Mouse (Mus musculus) neural tube, embryonic 11.5 days (tissue): ENCODE data around the gene Cog8. TPM values are rescaled to one million over a fixed set of nuclear protein-coding genes. Genes with fewer than 3 reads are reported as not detected.
A peak's percentile ranks its signal among the peaks of the same experiment; 100 is the strongest.

Source experiments
- ATAC-seq: fragments of 200-750 bp; cut with Nextera tagmentation; 2 replicates; pipeline ENCODE4 v1.8.0; 2017; ENCODE audit warnings: moderate number of reproducible peaks, mild to moderate bottlenecking, moderate TSS enrichment, moderate library complexity; ENCODE audit not compliant: insufficient read depth, low FRiP score, low TSS enrichment
- DNase-seq: peaks from one replicate; pipeline ENCODE4 v3.0.0-alpha.2; 2015; ENCODE audit warnings: low spot score
- H3K27ac ChIP-seq: fragments of 300-500 bp; sonication (generic); 2 replicates; pipeline ENCODE4 v1.5.1; 2014; ENCODE audit warnings: low read depth, mild to moderate bottlenecking, low read length
- H3K27me3 ChIP-seq: fragments of 300-500 bp; sonication (generic); 2 replicates; pipeline ENCODE4 v1.6.1; 2014; ENCODE audit warnings: mild to moderate bottlenecking, low read length, mixed read lengths; ENCODE audit not compliant: control insufficient read depth, insufficient read depth
- H3K36me3 ChIP-seq: fragments of 300-500 bp; sonication (generic); 2 replicates; pipeline ENCODE4 v1.6.1; 2014; ENCODE audit warnings: mild to moderate bottlenecking, low read length, moderate library complexity, mixed read lengths; ENCODE audit not compliant: control insufficient read depth, insufficient read depth
- H3K4me1 ChIP-seq: fragments of 300-500 bp; sonication (generic); 2 replicates; pipeline ENCODE4 v1.6.1; 2014; ENCODE audit warnings: low read length, mixed read lengths; ENCODE audit not compliant: control insufficient read depth, insufficient read depth
- H3K4me2 ChIP-seq: fragments of 300-500 bp; sonication (generic); 2 replicates; pipeline ENCODE4 v1.6.1; 2014; ENCODE audit warnings: low read depth, mild to moderate bottlenecking, moderate library complexity
- H3K4me3 ChIP-seq: fragments of 300-500 bp; sonication (generic); 2 replicates; pipeline ENCODE4 v1.5.1; 2014; ENCODE audit warnings: low read depth, low read length
- H3K9ac ChIP-seq: fragments of 300-500 bp; sonication (generic); 2 replicates; pipeline ENCODE4 v1.6.1; 2014; ENCODE audit warnings: mild to moderate bottlenecking, low read length
- H3K9me3 ChIP-seq: fragments of 300-500 bp; sonication (generic); 2 replicates; pipeline ENCODE4 v1.6.1; 2016; ENCODE audit warnings: low read length; ENCODE audit not compliant: control insufficient read depth
- WGBS: fragments of 180-500 bp; shearing (Covaris S2); extraction: QIAGEN DNeasy Blood & Tissue Kit; methylation state at CpG from one replicate; pipeline ENCODE4 v1.1.7; 2014; 5-methylcytosine and 5-hydroxymethylcytosine counted together
- polyA plus RNA-seq: library from polyadenylated mRNA; unstranded; fragments of >200 nt; fragmentation: Nextera tagmentation; extraction: Ambion mirVana; gene quantifications from 2 replicates; pipeline ENCODE4 v1.2.1, GENCODE M21; 2014

Gene Cog8
- polyA plus RNA-seq, 1 experiment from 2014 or later = 42.4 TPM

- H3K4me3 ChIP-seq = no peak overlapping the region
- no peak overlapping the region for H3K27ac ChIP-seq
- WGBS = 96% methylated on average over 16 of the region's 17 CpGs
- no peaks in the 10 kb centered on the region for H3K9me3 ChIP-seq
- DNase-seq (no peak), ATAC-seq (no peak)
- no peak overlapping the region for H3K9ac ChIP-seq
- H3K4me2 ChIP-seq = no peak overlapping the region
- H3K27me3 ChIP-seq = no peaks in the 10 kb centered on the region
- no peaks in the 10 kb centered on the region for H3K4me1 ChIP-seq
- peaks cover 17% of the 10 kb centered on the region for H3K36me3 ChIP-seq
Observed at GRCm38 (mm10) chr8:107085358-107085757, 28.9 kb upstream of the Cog8 start.

GRCm38 (mm10) chr8:107076239-107076888 is 19.9 kb upstream of the Cog8 start:
- 91% methylated on average over 7 of the region's 7 CpGs for WGBS
- H3K36me3 ChIP-seq = peaks cover 13% of the 10 kb centered on the region
- H3K9me3 ChIP-seq = no peaks in the 10 kb centered on the region
- no peak overlapping the region for H3K27ac ChIP-seq
- no peak for DNase-seq
- no peaks in the 10 kb centered on the region for H3K27me3 ChIP-seq
- H3K9ac ChIP-seq = no peak overlapping the region
- ATAC-seq = no peak
- H3K4me3 ChIP-seq = no peak overlapping the region
- H3K4me2 ChIP-seq = no peak overlapping the region
- H3K4me1 ChIP-seq = no peaks in the 10 kb centered on the region

GRCm38 (mm10) chr8:107074128-107074527 is 17.6 kb upstream of the Cog8 start:
- WGBS = 91% methylated on average over 1 of the region's 1 CpGs
- peaks cover 8% of the 10 kb centered on the region for H3K36me3 ChIP-seq
- H3K9ac ChIP-seq = no peak overlapping the region
- DNase-seq = no peak
- no peak overlapping the region for H3K4me3 ChIP-seq
- H3K27me3 ChIP-seq = no peaks in the 10 kb centered on the region
- H3K4me1 ChIP-seq = no peaks in the 10 kb centered on the region
- H3K27ac ChIP-seq = no peak overlapping the region
- ATAC-seq = no peak
- H3K4me2 ChIP-seq = no peak overlapping the region
- H3K9me3 ChIP-seq = no peaks in the 10 kb centered on the region

GRCm38 (mm10) chr8:107073706-107074105 is 17.2 kb upstream of the Cog8 start:
- H3K4me2 ChIP-seq = no peak overlapping the region
- H3K27me3 ChIP-seq = no peaks in the 10 kb centered on the region
- DNase-seq (no peak), ATAC-seq (no peak)
- H3K9ac ChIP-seq = no peak overlapping the region
- no peak overlapping the region for H3K4me3 ChIP-seq
- H3K36me3 ChIP-seq = peaks cover 7% of the 10 kb centered on the region
- no peak overlapping the region for H3K27ac ChIP-seq
- H3K9me3 ChIP-seq = no peaks in the 10 kb centered on the region
- 85% methylated on average over 4 of the region's 4 CpGs for WGBS
- no peaks in the 10 kb centered on the region for H3K4me1 ChIP-seq

- Histone ChIP-seq H3K9ac (no peak within 1 kb of the TSS), H3K27ac (no peak within 1 kb of the TSS), H3K4me1 (no peaks in the 10 kb centered on the region), H3K4me2 (no peak within 1 kb of the TSS), H3K36me3 (peaks cover 2% of the 10 kb centered on the region; the same call in 1 of the 2 replicates), H3K9me3 (no peaks in the 10 kb centered on the region), H3K4me3 (no peak within 1 kb of the TSS), H3K27me3 (no peaks in the 10 kb centered on the region)
- ATAC-seq (no peak), DNase-seq (no peak)
- WGBS = 60% methylated on average over 17 of the region's 17 CpGs
Observed at GRCm38 (mm10) chr8:107065511-107066496, 9.3 kb upstream of the Cog8 start, which contains the start of gene Tmed6. Gene Tmed6 (minus strand): TSS chr8:107065644.

- no peak overlapping the region for H3K4me3 ChIP-seq
- H3K9me3 ChIP-seq = no peaks in the 10 kb centered on the region
- H3K4me1 ChIP-seq = no peaks in the 10 kb centered on the region
- no peak overlapping the region for H3K27ac ChIP-seq
- DNase-seq (no peak), ATAC-seq (no peak)
- H3K4me2 ChIP-seq = no peak overlapping the region
- WGBS = 97% methylated on average over 1 of the region's 1 CpGs
- H3K27me3 ChIP-seq = no peaks in the 10 kb centered on the region
- H3K36me3 ChIP-seq = no peaks in the 10 kb centered on the region; the same call in 1 of the 2 replicates
- no peak overlapping the region for H3K9ac ChIP-seq
Observed at GRCm38 (mm10) chr8:107062613-107063012, 6.1 kb upstream of the Cog8 start.

- Histone ChIP-seq H3K4me2 (peak overlapping the region; percentile 93), H3K4me3 (peak overlapping the region; percentile 96), H3K36me3 (peaks cover 15% of the 10 kb centered on the region), H3K27me3 (no peaks in the 10 kb centered on the region), H3K27ac (no peak overlapping the region), H3K9ac (peak overlapping the region; percentile 78), H3K9me3 (no peaks in the 10 kb centered on the region), H3K4me1 (peaks cover 7% of the 10 kb centered on the region; the same call in 1 of the 2 replicates)
- DNase-seq = no peak
- WGBS = under 1% methylated on average over 32 of the region's 33 CpGs
- ATAC-seq = peak; percentile 74
Observed at GRCm38 (mm10) chr8:107056973-107057369, 482 bp upstream of the Cog8 start.

GRCm38 (mm10) chr8:107052046-107052445 is 4.4 kb downstream of the Cog8 start:
- WGBS = 92% methylated on average over 8 of the region's 8 CpGs
- Histone ChIP-seq H3K4me1 (peaks cover 11% of the 10 kb centered on the region; the same call in 1 of the 2 replicates), H3K9me3 (no peaks in the 10 kb centered on the region), H3K9ac (no peak overlapping the region), H3K4me3 (no peak overlapping the region), H3K27ac (no peak overlapping the region), H3K36me3 (peaks cover 26% of the 10 kb centered on the region), H3K27me3 (no peaks in the 10 kb centered on the region), H3K4me2 (no peak overlapping the region)
- DNase-seq = no peak
- no peak for ATAC-seq
